Mouse (Mus musculus) kidney, embryonic 16.5 days (tissue): Measurements from ENCODE around the gene Mif4gd. TPM values are rescaled to one million over a fixed set of nuclear protein-coding genes. Genes with fewer than 3 reads are reported as not detected.
"Not testable (repeated sequence)": the region's sequence is repeated elsewhere in the genome, so short reads cannot be mapped to it uniquely, and the experiment has no call there.

ENCODE experiments used
- ATAC-seq: fragments of 200-750 bp; cut with Nextera tagmentation; 2 replicates; pipeline ENCODE4 v1.8.0; 2017; ENCODE audit warnings: moderate TSS enrichment; ENCODE audit not compliant: low FRiP score, low TSS enrichment
- H3K27ac ChIP-seq: fragments of 300-500 bp; sonication (generic); 2 replicates; pipeline ENCODE4 v1.5.1; 2014; ENCODE audit warnings: low read length
- H3K27me3 ChIP-seq: fragments of 300-500 bp; sonication (generic); 2 replicates; pipeline ENCODE4 v1.6.1; 2014; ENCODE audit warnings: low read length, control low read depth, mixed read lengths; ENCODE audit not compliant: insufficient read depth
- H3K36me3 ChIP-seq: fragments of 300-500 bp; sonication (generic); 2 replicates; pipeline ENCODE4 v1.6.1; 2014; ENCODE audit warnings: low read length, control low read depth, mixed read lengths; ENCODE audit not compliant: insufficient read depth
- H3K4me1 ChIP-seq: fragments of 300-500 bp; sonication (generic); 2 replicates; pipeline ENCODE4 v1.6.1; 2014; ENCODE audit warnings: low read length, control low read depth, mixed read lengths; ENCODE audit not compliant: insufficient read depth
- H3K4me2 ChIP-seq: fragments of 300-500 bp; sonication (generic); replicated peaks from 2 replicates; pipeline ENCODE4 v1.6.1; 2014; ENCODE audit warnings: low read depth, low read length
- H3K4me3 ChIP-seq: fragments of 300-500 bp; sonication (generic); 2 replicates; pipeline ENCODE4 v1.5.1; 2014; ENCODE audit warnings: mild to moderate bottlenecking, low read length
- H3K9ac ChIP-seq: fragments of 300-500 bp; sonication (generic); replicated peaks from 2 replicates; pipeline ENCODE4 v1.6.1; 2014; ENCODE audit warnings: low read length
- H3K9me3 ChIP-seq: fragments of 300-500 bp; sonication (generic); 2 replicates; pipeline ENCODE4 v1.6.1; 2016; ENCODE audit warnings: low read length, control low read depth
- WGBS: fragments of 180-500 bp; shearing (Covaris S2); extraction: QIAGEN DNeasy Blood & Tissue Kit; methylation state at CpG from one replicate; pipeline ENCODE4 v1.1.7; 2014; 5-methylcytosine and 5-hydroxymethylcytosine counted together
- polyA plus RNA-seq: library from polyadenylated mRNA; unstranded; fragments of >200 nt; fragmentation: Nextera tagmentation; extraction: Ambion mirVana; gene quantifications from 2 replicates; pipeline ENCODE4 v1.2.1, GENCODE M21; 2015

Gene Mif4gd
- 42.8 and 47.1 TPM in 2 replicates for polyA plus RNA-seq

- peak within 1 kb of the TSS; percentile 93 for H3K27ac ChIP-seq
- H3K9ac ChIP-seq: peak within 1 kb of the TSS; percentile 69
- peak within 1 kb of the TSS; percentile 57 for H3K4me3 ChIP-seq
- no peaks in the 10 kb centered on the region for H3K9me3 ChIP-seq
- peak within 1 kb of the TSS; percentile 62 for H3K4me2 ChIP-seq
- H3K27me3 ChIP-seq: no peaks in the 10 kb centered on the region
- WGBS: under 1% methylated on average over 61 of the region's 80 CpGs
- peaks cover 41% of the 10 kb centered on the region for H3K4me1 ChIP-seq
- H3K36me3 ChIP-seq: peaks cover 22% of the 10 kb centered on the region; the same call in 1 of the 2 replicates
- peak; percentile 78 for ATAC-seq
Measured at GRCm38 (mm10) chr11:115612410-115613137, at the start of gene Mif4gd. Gene Mif4gd (minus strand): TSS chr11:115612969.

DNA sequence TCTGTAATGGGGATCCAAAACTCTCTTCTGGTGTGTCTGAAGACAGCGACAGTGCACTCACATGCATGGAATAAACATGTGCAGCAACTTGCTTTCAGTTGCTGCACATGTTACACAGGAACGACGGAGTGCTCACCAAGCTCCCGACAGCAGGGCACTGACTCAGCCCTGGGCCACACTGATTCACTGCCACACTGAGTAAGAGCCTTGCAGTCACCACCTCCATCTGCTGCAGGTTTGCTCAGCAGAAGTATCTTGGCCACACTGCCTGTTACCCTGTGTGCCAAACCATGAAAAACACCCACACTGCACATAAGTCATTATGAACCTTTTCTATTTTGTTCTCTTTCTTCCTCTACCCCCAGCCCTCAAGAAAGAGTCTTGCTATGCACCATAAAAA lies 47.6 kb upstream of the Mif4gd start:
- WGBS: 95% methylated on average over 4 of the region's 4 CpGs
- H3K4me1 ChIP-seq: no peaks in the 10 kb centered on the region
- H3K27ac ChIP-seq: no peak overlapping the region
- no peak overlapping the region for H3K4me2 ChIP-seq
- no peak overlapping the region for H3K9ac ChIP-seq
- H3K4me3 ChIP-seq: no peak overlapping the region
- peaks cover 2% of the 10 kb centered on the region; the same call in 1 of the 2 replicates for H3K36me3 ChIP-seq
- no peaks in the 10 kb centered on the region for H3K9me3 ChIP-seq
- no peak for ATAC-seq
- H3K27me3 ChIP-seq: no peaks in the 10 kb centered on the region

DNA sequence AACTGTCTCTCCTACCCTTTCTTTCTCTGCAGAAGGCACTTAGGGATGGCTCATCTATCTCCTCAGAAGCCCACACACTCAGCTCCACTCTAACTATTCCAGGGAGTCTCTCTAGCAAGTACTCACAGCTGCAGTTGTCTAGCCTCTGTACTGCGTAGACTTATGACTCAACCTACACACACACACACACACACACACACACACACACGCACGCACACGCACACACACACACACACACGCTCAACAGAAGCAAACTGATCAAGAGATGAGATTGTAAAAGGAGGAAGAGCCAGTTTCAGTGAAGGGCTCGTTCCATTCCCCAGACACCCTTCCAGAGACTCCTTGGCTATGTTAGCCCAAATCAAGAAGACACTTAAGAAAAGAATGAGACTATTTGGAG lies 45.8 kb upstream of the Mif4gd start:
- H3K9me3 ChIP-seq: no peaks in the 10 kb centered on the region
- H3K4me2 ChIP-seq: no peak overlapping the region
- H3K27ac ChIP-seq: no peak overlapping the region
- H3K9ac ChIP-seq: no peak overlapping the region
- no peaks in the 10 kb centered on the region for H3K27me3 ChIP-seq
- H3K4me1 ChIP-seq: no peaks in the 10 kb centered on the region
- ATAC-seq: no peak
- no peak overlapping the region for H3K4me3 ChIP-seq
- WGBS: 81% methylated on average over 6 of the region's 6 CpGs
- peaks cover 10% of the 10 kb centered on the region; the same call in 1 of the 2 replicates for H3K36me3 ChIP-seq

DNA sequence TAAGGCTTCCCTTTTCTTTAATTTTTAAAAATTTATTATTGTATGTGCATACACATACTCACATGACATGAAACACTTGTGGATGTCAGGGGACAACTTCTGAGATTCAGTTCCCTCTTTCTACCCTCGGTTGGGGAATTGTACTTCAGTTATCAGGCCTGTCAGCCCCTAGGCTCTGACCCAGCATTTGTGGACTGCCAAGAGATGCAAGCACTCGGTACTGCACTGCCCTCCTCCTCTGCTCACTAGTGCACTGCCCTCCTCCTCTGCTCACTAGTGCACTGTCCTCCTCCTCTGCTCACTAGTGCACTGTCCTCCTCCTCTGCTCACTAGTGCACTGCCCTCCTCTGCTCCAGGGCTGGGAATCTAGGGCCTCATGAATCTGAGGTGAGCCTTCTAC lies 41.4 kb upstream of the Mif4gd start:
- no peak overlapping the region for H3K4me3 ChIP-seq
- ATAC-seq: no peak
- no peak overlapping the region for H3K4me2 ChIP-seq
- H3K4me1 ChIP-seq: no peaks in the 10 kb centered on the region
- no peak overlapping the region for H3K27ac ChIP-seq
- no peaks in the 10 kb centered on the region for H3K27me3 ChIP-seq
- 78% methylated on average over 2 of the region's 2 CpGs for WGBS
- no peaks in the 10 kb centered on the region for H3K9me3 ChIP-seq
- no peak overlapping the region for H3K9ac ChIP-seq
- H3K36me3 ChIP-seq: peaks cover 18% of the 10 kb centered on the region; the same call in 1 of the 2 replicates

- H3K9ac ChIP-seq: no peak overlapping the region
- no peak overlapping the region for H3K4me3 ChIP-seq
- H3K27ac ChIP-seq: no peak overlapping the region
- no peak for ATAC-seq
- H3K4me2 ChIP-seq: no peak overlapping the region
- no peaks in the 10 kb centered on the region for H3K27me3 ChIP-seq
- no peaks in the 10 kb centered on the region for H3K4me1 ChIP-seq
- H3K36me3 ChIP-seq: peaks cover 18% of the 10 kb centered on the region; the same call in 1 of the 2 replicates
- no peaks in the 10 kb centered on the region for H3K9me3 ChIP-seq
- 88% methylated on average over 3 of the region's 3 CpGs for WGBS
Measured at GRCm38 (mm10) chr11:115653194-115653593, 40.4 kb upstream of the Mif4gd start.

GRCm38 (mm10) chr11:115651680-115652079 lies 38.9 kb upstream of the Mif4gd start:
- no peak for ATAC-seq
- Histone ChIP-seq H3K9me3 (no peaks in the 10 kb centered on the region), H3K36me3 (peaks cover 21% of the 10 kb centered on the region; the same call in 1 of the 2 replicates), H3K4me3 (no peak overlapping the region), H3K4me2 (no peak overlapping the region), H3K4me1 (no peaks in the 10 kb centered on the region), H3K27ac (no peak overlapping the region), H3K9ac (no peak overlapping the region), H3K27me3 (no peaks in the 10 kb centered on the region)
- WGBS: 76% methylated on average over 3 of the region's 3 CpGs

- Histone ChIP-seq H3K27ac (no peak overlapping the region), H3K4me3 (no peak overlapping the region), H3K9ac (no peak overlapping the region), H3K4me1 (no peaks in the 10 kb centered on the region), H3K9me3 (no peaks in the 10 kb centered on the region), H3K4me2 (no peak overlapping the region), H3K27me3 (no peaks in the 10 kb centered on the region), H3K36me3 (peaks cover 17% of the 10 kb centered on the region; the same call in 1 of the 2 replicates)
- no peak for ATAC-seq
- WGBS: 74% methylated on average over 10 of the region's 10 CpGs
Measured at GRCm38 (mm10) chr11:115649706-115650105, 36.9 kb upstream of the Mif4gd start.

- no peak overlapping the region for H3K9ac ChIP-seq
- H3K4me3 ChIP-seq: no peak overlapping the region
- H3K9me3 ChIP-seq: no peaks in the 10 kb centered on the region
- no peaks in the 10 kb centered on the region for H3K27me3 ChIP-seq
- peaks cover 14% of the 10 kb centered on the region; the same call in 1 of the 2 replicates for H3K36me3 ChIP-seq
- no peak for ATAC-seq
- H3K27ac ChIP-seq: no peak overlapping the region
- no peaks in the 10 kb centered on the region for H3K4me1 ChIP-seq
- 41% methylated on average over 6 of the region's 6 CpGs for WGBS
- no peak overlapping the region for H3K4me2 ChIP-seq
Measured at GRCm38 (mm10) chr11:115647459-115647858, 34.7 kb upstream of the Mif4gd start.

GRCm38 (mm10) chr11:115646439-115646838 lies 33.7 kb upstream of the Mif4gd start:
- H3K4me3 ChIP-seq: no peak overlapping the region
- no peak overlapping the region for H3K27ac ChIP-seq
- WGBS: 92% methylated on average over 9 of the region's 9 CpGs
- peaks cover 14% of the 10 kb centered on the region; the same call in 1 of the 2 replicates for H3K36me3 ChIP-seq
- no peak for ATAC-seq
- H3K9me3 ChIP-seq: no peaks in the 10 kb centered on the region
- H3K4me2 ChIP-seq: no peak overlapping the region
- no peak overlapping the region for H3K9ac ChIP-seq
- no peaks in the 10 kb centered on the region for H3K27me3 ChIP-seq
- H3K4me1 ChIP-seq: no peaks in the 10 kb centered on the region

DNA sequence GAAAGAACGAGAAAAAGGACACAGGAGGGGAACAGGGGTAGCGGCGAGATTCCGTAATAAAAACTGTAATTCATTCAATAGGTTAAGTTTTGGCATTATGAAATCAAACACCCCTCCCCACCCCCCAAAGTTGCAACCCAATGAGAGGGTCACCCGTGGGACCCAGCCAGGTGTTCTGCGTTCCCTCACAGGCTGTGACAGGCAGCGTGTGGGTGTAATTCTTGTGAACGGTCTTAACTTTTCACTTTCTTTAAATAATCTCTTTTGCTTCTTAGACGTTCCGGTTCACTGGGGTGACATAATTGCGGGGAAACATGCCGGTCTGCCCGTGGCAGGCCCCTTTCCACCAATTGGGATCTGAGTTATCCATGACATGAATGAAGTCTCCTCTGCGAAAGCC lies 32.7 kb upstream of the Mif4gd start:
- H3K36me3 ChIP-seq: peaks cover 14% of the 10 kb centered on the region; the same call in 1 of the 2 replicates
- H3K27ac ChIP-seq, ATAC-seq, H3K9ac ChIP-seq, H3K4me2 ChIP-seq, H3K27me3 ChIP-seq, H3K9me3 ChIP-seq, H3K4me3 ChIP-seq, H3K4me1 ChIP-seq: not testable (repeated sequence)
- 51% methylated on average over 14 of the region's 14 CpGs for WGBS
